Mouse (Mus musculus) megakaryocyte, embryonic 14.5 days (primary cell): ENCODE measurements at regions not wholly inside any gene's neighbourhood (a gene's known extent, or its start where the extent isn't known, plus 50 kb on each side); places are given as distances from the start of the nearest gene placed in this dataset.

Experiments used
- H3K27me3 ChIP-seq: replicated peaks from 2 replicates; pipeline ENCODE3; 2012; ENCODE audit warnings: inconsistent platforms
- H3K36me3 ChIP-seq: replicated peaks from 2 replicates; pipeline ENCODE3; 2012; ENCODE audit warnings: low read length, inconsistent platforms, mixed read lengths
- H3K4me1 ChIP-seq: 2 replicates; pipeline ENCODE4 v1.6.1; 2012; ENCODE audit warnings: inconsistent platforms
- H3K4me3 ChIP-seq: replicated peaks from 2 replicates; pipeline ENCODE3; 2012; ENCODE audit warnings: moderate library complexity, mild to moderate bottlenecking, inconsistent platforms
- H3K9me3 ChIP-seq: 2 replicates; pipeline ENCODE4 v1.6.1; 2012; ENCODE audit warnings: inconsistent platforms
- FLI1 ChIP-seq: IDR thresholded peaks from 2 replicates; pipeline ENCODE4 v1.6.1; 2012; ENCODE audit warnings: low read length, inconsistent platforms, mixed read lengths
- GATA1 ChIP-seq: IDR thresholded peaks from 3 replicates; pipeline ENCODE4 v1.6.1; 2012; ENCODE audit warnings: mixed read lengths, low read length, inconsistent platforms, borderline replicate concordance

DNA sequence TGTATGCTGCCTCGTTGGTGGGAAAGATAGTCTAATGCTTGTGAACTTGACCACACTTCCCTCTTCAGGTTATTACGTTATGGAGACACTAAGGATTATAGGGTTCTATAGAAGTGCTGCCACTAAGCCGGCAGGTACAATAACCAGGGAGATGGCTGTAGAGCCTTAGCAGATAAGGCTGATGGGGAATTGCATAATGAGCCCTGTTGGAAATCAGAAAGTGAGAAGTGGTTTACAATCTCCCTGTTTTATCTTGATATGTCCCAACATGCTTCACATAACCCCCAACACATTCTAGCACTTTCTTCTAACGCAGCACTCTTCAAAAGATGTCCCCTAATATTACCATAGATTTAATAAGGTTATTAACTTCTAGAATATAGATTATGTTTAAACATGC, 241.2 kb downstream of the Hlx start:
- H3K9me3 ChIP-seq, result peaks cover 3% of the 10 kb centered on the region; the same call in 1 of the 2 replicates
- H3K36me3 ChIP-seq, result no peaks in the 10 kb centered on the region
- no peaks in the 10 kb centered on the region for H3K27me3 ChIP-seq
- H3K4me1 ChIP-seq, result no peaks in the 10 kb centered on the region
- TF ChIP-seq FLI1 (no peak), GATA1 (no peak)
- H3K4me3 ChIP-seq, result no peak overlapping the region

DNA sequence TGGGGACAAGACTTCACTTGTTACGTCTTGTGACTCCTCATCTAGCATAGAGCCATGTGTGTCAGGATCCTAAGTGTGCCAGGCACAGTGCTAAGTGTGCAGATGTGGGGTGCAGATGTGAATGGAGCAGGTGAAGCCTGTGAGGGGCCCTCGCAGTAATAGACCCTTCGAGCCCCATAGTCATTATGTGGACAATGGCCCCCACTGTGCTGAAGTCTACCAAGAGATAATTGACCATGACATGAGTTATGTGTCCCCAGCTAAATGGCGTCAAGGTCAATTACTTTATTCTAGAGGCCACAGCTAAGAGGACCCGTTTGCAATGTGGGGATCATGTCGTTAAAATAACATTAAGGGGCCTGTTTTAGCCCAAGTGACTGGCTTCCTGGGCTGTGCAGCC, 245.0 kb downstream of the Hlx start:
- TF ChIP-seq FLI1 (no peak), GATA1 (no peak)
- Histone ChIP-seq H3K9me3 (peaks cover 3% of the 10 kb centered on the region; the same call in 1 of the 2 replicates), H3K4me3 (no peak overlapping the region)

DNA sequence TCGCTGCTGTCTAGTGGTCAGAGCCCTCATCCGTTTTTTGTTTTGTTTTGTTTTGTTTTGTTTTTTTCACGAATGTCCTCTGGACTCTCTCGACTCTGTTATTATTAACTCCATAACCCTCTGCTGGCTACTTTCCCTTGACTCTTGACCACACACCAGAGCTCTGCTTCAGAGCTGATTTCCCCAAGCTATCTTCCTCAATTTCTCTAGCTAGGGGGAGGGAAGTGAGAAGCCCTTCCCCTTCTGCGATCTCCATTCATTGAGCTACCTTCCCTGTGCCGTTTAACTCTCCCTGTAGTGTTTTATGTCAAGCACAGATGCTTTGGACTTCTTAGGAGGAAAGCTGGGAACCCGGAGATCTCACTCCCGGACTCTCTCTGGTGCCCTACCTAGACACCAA, 247.6 kb downstream of the Hlx start:
- Histone ChIP-seq H3K4me3 (no peak overlapping the region), H3K9me3 (no peaks in the 10 kb centered on the region), H3K27me3 (no peaks in the 10 kb centered on the region), H3K4me1 (no peaks in the 10 kb centered on the region), H3K36me3 (no peaks in the 10 kb centered on the region)
- TF ChIP-seq FLI1 (no peak), GATA1 (no peak)

More for the DNA sequence above, 245.0 kb downstream of the Hlx start:
- no peaks in the 10 kb centered on the region for H3K36me3 ChIP-seq
- no peaks in the 10 kb centered on the region for H3K27me3 ChIP-seq
- H3K4me1 ChIP-seq, result no peaks in the 10 kb centered on the region

DNA sequence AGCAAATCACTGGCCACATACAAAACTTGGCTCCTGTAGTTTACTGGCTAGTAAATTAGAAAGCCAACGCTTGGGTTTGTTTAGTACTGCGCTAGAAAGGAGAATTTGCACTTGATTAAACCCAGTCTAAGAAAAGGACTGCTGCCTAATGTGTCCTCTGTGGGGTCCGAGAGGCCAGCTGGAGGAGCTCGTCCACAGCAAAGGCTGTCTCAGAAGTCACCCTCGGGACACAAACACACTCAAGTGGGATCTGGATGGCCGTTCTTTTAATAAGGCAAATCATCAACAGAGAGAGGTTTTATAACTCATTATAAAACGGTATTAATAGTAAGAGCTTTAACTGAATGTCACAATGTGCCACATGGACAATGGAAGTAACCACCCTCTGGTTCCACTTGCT, 249.0 kb downstream of the Hlx start:
- H3K36me3 ChIP-seq, result no peaks in the 10 kb centered on the region
- no peaks in the 10 kb centered on the region for H3K9me3 ChIP-seq
- H3K27me3 ChIP-seq, result no peaks in the 10 kb centered on the region
- TF ChIP-seq GATA1, result no peak
- no peak for TF ChIP-seq FLI1
- no peak overlapping the region for H3K4me3 ChIP-seq
- no peaks in the 10 kb centered on the region for H3K4me1 ChIP-seq

DNA sequence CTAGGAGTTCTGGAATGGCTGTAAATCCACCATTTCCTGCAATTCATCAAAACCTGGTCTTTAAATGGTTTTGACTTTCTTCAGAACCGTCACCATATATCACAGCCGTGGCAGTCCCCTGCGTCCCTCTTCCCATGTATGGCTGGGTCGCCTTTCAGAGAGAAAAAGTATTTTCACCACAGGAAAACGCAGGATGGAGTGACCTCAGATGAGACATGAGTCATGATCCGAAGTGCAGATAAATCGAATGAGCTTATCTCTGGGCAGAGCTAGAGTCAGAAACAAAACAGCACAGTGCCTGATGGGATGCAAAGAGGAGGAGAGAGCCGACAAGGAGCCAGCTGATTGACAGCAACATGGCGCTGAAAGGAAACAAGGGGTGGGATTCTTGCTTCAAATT, 250.4 kb downstream of the Hlx start:
- Histone ChIP-seq H3K4me1 (no peaks in the 10 kb centered on the region), H3K36me3 (no peaks in the 10 kb centered on the region), H3K4me3 (no peak overlapping the region), H3K9me3 (no peaks in the 10 kb centered on the region), H3K27me3 (no peaks in the 10 kb centered on the region)
- no peak for TF ChIP-seq FLI1
- TF ChIP-seq GATA1, result no peak

DNA sequence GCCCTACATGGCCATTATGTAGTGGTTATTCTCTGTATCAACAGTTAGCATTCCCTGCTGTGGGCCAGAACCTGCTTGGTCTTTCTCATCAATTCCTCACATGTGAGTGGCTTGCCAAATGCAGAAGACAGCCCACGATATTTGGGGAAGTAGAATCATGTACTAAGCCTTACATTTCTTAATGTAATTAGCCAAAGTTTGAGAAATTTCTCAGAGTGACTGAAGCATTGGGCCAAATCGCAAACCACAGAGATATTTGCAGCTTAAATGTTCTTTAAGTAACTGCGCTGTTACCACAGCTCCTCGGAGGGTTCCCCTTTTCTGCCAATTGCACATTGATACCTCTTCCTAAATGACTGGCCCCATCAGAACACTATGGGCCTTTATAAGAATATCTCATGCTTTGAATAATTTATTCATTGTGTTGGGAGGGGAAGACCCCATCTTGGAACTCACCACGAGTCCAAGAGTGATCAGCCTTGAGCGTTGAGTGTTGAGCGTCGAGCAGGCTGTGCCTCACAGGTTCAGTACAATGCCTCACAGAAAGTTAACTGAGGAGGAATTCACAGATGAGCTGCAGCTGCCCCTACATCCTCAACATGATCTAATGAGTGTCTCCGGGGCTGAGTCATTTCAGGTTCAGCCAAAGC, 251.7 kb downstream of the Hlx start:
- Histone ChIP-seq H3K27me3 (no peaks in the 10 kb centered on the region), H3K4me1 (no peaks in the 10 kb centered on the region), H3K9me3 (no peaks in the 10 kb centered on the region), H3K4me3 (no peak overlapping the region), H3K36me3 (no peaks in the 10 kb centered on the region)
- TF ChIP-seq FLI1 (no peak), GATA1 (no peak)

DNA sequence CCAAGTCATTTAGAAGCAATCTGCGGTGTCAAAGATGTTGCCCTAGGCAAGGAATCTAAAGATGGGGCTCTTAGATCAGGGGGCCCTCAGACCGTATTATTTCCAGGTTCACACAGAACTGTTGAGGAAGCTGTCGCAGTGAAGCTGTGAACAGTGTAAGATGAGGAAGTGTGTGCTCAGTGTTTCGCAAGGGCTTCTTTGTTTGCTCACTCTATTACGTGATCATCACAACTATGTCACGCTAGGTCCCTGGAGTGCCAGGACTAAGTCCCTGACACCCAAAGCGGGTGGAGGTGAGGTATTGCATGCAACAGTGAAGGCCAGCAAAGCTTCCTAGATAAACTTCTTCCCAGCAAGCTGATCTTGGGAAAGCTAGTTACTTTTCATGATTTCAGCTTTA, 254.4 kb downstream of the Hlx start:
- no peak overlapping the region for H3K4me3 ChIP-seq
- TF ChIP-seq FLI1 (no peak), GATA1 (no peak)
- H3K27me3 ChIP-seq, result no peaks in the 10 kb centered on the region
- H3K36me3 ChIP-seq, result no peaks in the 10 kb centered on the region
- H3K4me1 ChIP-seq, result no peaks in the 10 kb centered on the region
- no peaks in the 10 kb centered on the region for H3K9me3 ChIP-seq

DNA sequence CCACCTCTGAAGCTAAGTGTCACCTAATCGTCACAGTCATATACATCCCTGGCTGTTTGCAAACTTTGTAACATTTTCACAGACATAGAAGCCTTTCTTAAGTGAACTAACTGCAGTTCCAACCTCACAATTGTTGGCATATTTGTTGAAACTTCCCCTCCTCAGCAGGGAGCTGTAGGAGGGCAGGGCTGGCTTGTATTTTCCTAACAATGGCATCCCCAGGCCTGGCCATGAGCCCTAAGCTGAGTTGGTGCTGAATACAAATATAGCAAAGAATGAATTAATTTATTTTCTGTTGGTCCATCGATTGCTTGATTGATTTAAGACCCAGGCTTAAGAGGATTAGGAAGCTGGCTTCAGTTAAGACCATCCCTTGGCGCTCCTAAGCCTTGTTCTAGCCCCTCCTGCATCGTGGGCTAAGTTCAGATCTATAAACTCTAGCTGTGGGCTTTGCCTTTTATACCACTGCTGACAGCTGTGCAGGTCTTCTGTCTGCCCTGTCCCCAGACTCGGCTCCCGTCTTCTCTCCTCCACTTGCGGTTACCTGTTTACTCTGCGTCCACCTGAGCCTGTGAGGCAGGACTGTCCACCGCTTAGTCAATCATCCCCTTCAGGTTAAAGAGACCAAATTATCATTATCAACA, 269.8 kb downstream of the Hlx start:
- no peaks in the 10 kb centered on the region for H3K4me1 ChIP-seq
- TF ChIP-seq GATA1 (no peak), FLI1 (no peak)
- no peaks in the 10 kb centered on the region for H3K36me3 ChIP-seq

DNA sequence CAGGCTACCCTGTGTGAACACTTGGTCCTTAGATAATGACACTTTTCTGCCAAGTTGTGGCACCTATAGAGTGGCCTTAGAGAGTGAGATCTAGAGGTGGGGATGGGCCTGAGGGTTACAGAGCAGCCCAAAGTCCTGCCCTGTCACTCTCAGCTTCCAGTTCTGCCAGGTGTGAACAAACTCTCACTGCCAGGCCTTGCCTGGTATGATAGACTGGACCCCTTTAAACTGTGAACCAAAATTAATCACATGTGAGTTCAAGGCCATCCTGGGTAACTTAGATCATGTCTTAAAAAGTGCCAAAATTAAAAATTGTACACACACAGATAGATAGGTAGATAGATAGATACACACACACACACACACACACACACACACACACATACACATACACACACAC, 271.0 kb downstream of the Hlx start:
- H3K9me3 ChIP-seq, result peaks cover 4% of the 10 kb centered on the region; the same call in 1 of the 2 replicates
- H3K4me1 ChIP-seq, result no peaks in the 10 kb centered on the region
- H3K4me3 ChIP-seq, result no peak overlapping the region
- no peaks in the 10 kb centered on the region for H3K27me3 ChIP-seq
- no peaks in the 10 kb centered on the region for H3K36me3 ChIP-seq
- TF ChIP-seq GATA1, result no peak
- TF ChIP-seq FLI1, result no peak

More for the DNA sequence above, 269.8 kb downstream of the Hlx start:
- peaks cover 4% of the 10 kb centered on the region; the same call in 1 of the 2 replicates for H3K9me3 ChIP-seq
- no peaks in the 10 kb centered on the region for H3K27me3 ChIP-seq
- no peak overlapping the region for H3K4me3 ChIP-seq

DNA sequence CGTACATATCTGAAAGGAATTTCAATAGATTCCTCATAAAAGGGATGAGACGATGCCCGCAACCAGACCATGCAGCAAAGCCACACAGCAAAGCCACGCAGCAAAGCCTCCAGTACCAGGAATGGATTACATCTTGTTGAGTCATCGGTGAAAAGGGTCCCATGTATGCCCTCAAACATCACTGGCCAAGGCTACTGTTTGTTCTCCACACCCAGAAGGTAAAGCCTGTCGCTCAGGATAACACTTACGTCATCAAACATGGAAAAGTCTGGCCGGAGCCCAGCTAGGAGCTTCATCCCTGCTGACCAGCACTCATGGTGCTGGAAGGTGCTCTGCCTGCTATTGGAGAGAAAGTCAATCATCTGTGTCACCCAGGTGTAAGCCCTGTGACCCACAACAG, 275.7 kb downstream of the Hlx start:
- no peaks in the 10 kb centered on the region for H3K9me3 ChIP-seq
- peaks cover 5% of the 10 kb centered on the region for H3K4me1 ChIP-seq
- no peaks in the 10 kb centered on the region for H3K36me3 ChIP-seq
- no peaks in the 10 kb centered on the region for H3K27me3 ChIP-seq
- no peak overlapping the region for H3K4me3 ChIP-seq
- TF ChIP-seq FLI1 (no peak), GATA1 (no peak)
